Mouse (Mus musculus): ENCODE results near the gene H2afz. TPM values are rescaled to one million over a fixed set of nuclear protein-coding genes. Genes with fewer than 3 reads are reported as not detected.

H2afz gene
- 1,000 to 10,000 TPM in 1 of 2 experiments, 100 to 1,000 TPM in 1; 487 to 1,203 TPM for polyA plus RNA-seq (2012; fragmentation: generic; extraction: Trizol)

GRCm38 (mm10) chr3:137864124-137864987 lies at the start of gene H2afz:
TSS of gene H2afz (plus strand) at chr3:137864487.

GRCm38 (mm10) chr3:137867437-137868093 lies 3.3 kb downstream of the H2afz start, which contains the start of gene Dnajb14:
TSS of gene Dnajb14 (plus strand) at chr3:137867675.

Other genes starting within 250 kb of the H2afz start
- under 1 TPM; 0.08 to 0.30 TPM for gene Ddit4l, start 242.9 kb upstream of the H2afz start, polyA plus RNA-seq (2012; fragmentation: generic; extraction: Trizol)
- gene Gm21962, start 193.0 kb upstream of the H2afz start, polyA plus RNA-seq (2012; fragmentation: generic; extraction: Trizol): not detected
- 1 to 10 TPM; 1.3 to 2.2 TPM for gene Dnajb14, start 3.2 kb downstream of the H2afz start, polyA plus RNA-seq (2012; fragmentation: generic; extraction: Trizol)
- 10 to 100 TPM in 1 of 2 experiments, 1 to 10 TPM in 1; 6.6 to 34.7 TPM for gene Lamtor3, start 54.0 kb downstream of the H2afz start, polyA plus RNA-seq (2012; fragmentation: generic; extraction: Trizol)
- gene Dapp1, start 117.1 kb downstream of the H2afz start, polyA plus RNA-seq (2012; fragmentation: generic; extraction: Trizol): 1 to 10 TPM; 1.5 to 4.4 TPM
- gene 1110002E22Rik, start 200.6 kb downstream of the H2afz start, polyA plus RNA-seq (2012; fragmentation: generic; extraction: Trizol): under 1 TPM in 1 of 2 experiments, not detected in 1; 0.01 TPM
- gene Gm5105, start 202.9 kb downstream of the H2afz start, polyA plus RNA-seq (2012; fragmentation: generic; extraction: Trizol): under 1 TPM in 1 of 2 experiments, not detected in 1; 0.12 TPM

All from C3H10T1/2 (cell line).